Mouse (Mus musculus) layer of hippocampus, adult 11-12 months (tissue): ENCODE measurements around the gene Urad.

Experiments used
- DNase-seq: peaks from one replicate; pipeline ENCODE4 v3.0.0; 2022; ENCODE audit warnings: low spot score

Gene Urad

GRCm38 (mm10) chr5:147300917-147301780, 21.1 kb downstream of the Urad start:
- no peak for DNase-seq

GRCm38 (mm10) chr5:147300001-147300363, 22.3 kb downstream of the Urad start:
- DNase-seq: no peak

GRCm38 (mm10) chr5:147299255-147300000, 22.8 kb downstream of the Urad start:
- DNase-seq: peak; percentile 15

GRCm38 (mm10) chr5:147297249-147297648, 25.0 kb downstream of the Urad start:
- no peak for DNase-seq

- DNase-seq: no peak
Measured at GRCm38 (mm10) chr5:147294121-147294520, 28.1 kb downstream of the Urad start.

GRCm38 (mm10) chr5:147293127-147293910, 28.9 kb downstream of the Urad start:
- peak; percentile 47 for DNase-seq

- DNase-seq: no peak
Measured at GRCm38 (mm10) chr5:147292506-147293120, 29.6 kb downstream of the Urad start.

- DNase-seq: no peak
Measured at GRCm38 (mm10) chr5:147291764-147292505, 30.3 kb downstream of the Urad start.

- no peak for DNase-seq
Measured at GRCm38 (mm10) chr5:147284365-147284764, 37.9 kb downstream of the Urad start.

GRCm38 (mm10) chr5:147277547-147277925, 44.7 kb downstream of the Urad start:
- no peak for DNase-seq

- no peak for DNase-seq
Measured at GRCm38 (mm10) chr5:147276701-147277546, 45.3 kb downstream of the Urad start.

- DNase-seq: no peak
Measured at GRCm38 (mm10) chr5:147275761-147276160, 46.5 kb downstream of the Urad start.

- DNase-seq: no peak
Measured at GRCm38 (mm10) chr5:147274174-147275141, 47.8 kb downstream of the Urad start.

- DNase-seq: no peak
Measured at GRCm38 (mm10) chr5:147272808-147273345, 49.4 kb downstream of the Urad start.

- DNase-seq: no peak
Measured at GRCm38 (mm10) chr5:147272046-147272807, 50.0 kb downstream of the Urad start.

GRCm38 (mm10) chr5:147270673-147271655, 51.3 kb downstream of the Urad start:
- DNase-seq: no peak
